In genomic region chr5:100519027-100519411, GRCm38 (mm10) we compare ENCODE assay signal across 8 mouse cellular contexts. TPM values are rescaled to one million over a fixed set of nuclear protein-coding genes. Genes with fewer than 3 reads are reported as not detected.
DNase-seq lines count a peak whose midpoint lies in the region; ATAC-seq and TF ChIP-seq lines count a peak whose summit lies in the region.

No protein-coding gene starts in this region.

- no peak for TF ChIP-seq EP300 in CH12.LX (IDR thresholded peaks at IDR 0.05; ENCODE audit: low read length)
- TF ChIP-seq EP300 in liver, embryonic 14.5 days (IDR thresholded peaks at IDR 0.05; ENCODE audit: low read depth), result no peak

- H3K4me3 ChIP-seq in heart, embryonic 11.5 days (ENCODE audit: low read depth, low read length), result peak overlapping the region; percentile 94
- H3K4me3 ChIP-seq in CH12.LX (replicated peaks in 1 of 3; ENCODE audit: low read depth in 2 of 3, low read length in 2 of 3, poor library complexity in 1 of 3), result peak overlapping the region; percentile 64 to 83 (median 81)
- H3K4me3 ChIP-seq in forebrain, embryonic 11.5 days (ENCODE audit: low read depth, low read length), result peak overlapping the region; percentile 84
- H3K4me3 ChIP-seq in liver, embryonic 14.5 days (ENCODE audit: insufficient read depth in 1 of 2, low read depth in 2 of 2, low read length in 2 of 2), result peak overlapping the region; percentile 72 to 91

- H3K27ac ChIP-seq in heart, embryonic 11.5 days (ENCODE audit: low read depth, low read length), result peak overlapping the region; percentile 73
- no peak overlapping the region for H3K27ac ChIP-seq in CH12.LX (ENCODE audit: insufficient read depth, low read depth)
- H3K27ac ChIP-seq in forebrain, embryonic 11.5 days (ENCODE audit: low read depth, low read length), result no peak overlapping the region
- no peak overlapping the region; the same call in 1 of the 2 replicates for H3K27ac ChIP-seq in liver, embryonic 14.5 days

- H3K79me2 ChIP-seq in CH12.LX (replicated peaks; ENCODE audit: control insufficient read depth, extremely low read depth, insufficient read depth, poor library complexity, severe bottlenecking), result peaks cover 52% of the 10 kb centered on the region

- TF ChIP-seq POLR2A in CH12.LX (IDR thresholded peaks at IDR 0.05; ENCODE audit: low read depth, low read length), result no peak

- H3K4me1 ChIP-seq in heart, embryonic 11.5 days (ENCODE audit: control insufficient read depth, insufficient read depth, low read length), result peaks cover 11% of the 10 kb centered on the region
- H3K4me1 ChIP-seq in CH12.LX (ENCODE audit: control insufficient read depth in 1 of 2, insufficient read depth in 2 of 2), result peaks cover 4 to 51% of the 10 kb centered on the region in 2 experiments; a peak in 2 of 4 replicates
- H3K4me1 ChIP-seq in forebrain, embryonic 11.5 days (replicated peaks; ENCODE audit: control insufficient read depth, insufficient read depth, low read length), result peaks cover 7% of the 10 kb centered on the region; the same call in 1 of the 2 replicates
- peaks cover 12% of the 10 kb centered on the region in 2 experiments for H3K4me1 ChIP-seq in liver, embryonic 14.5 days (replicated peaks; ENCODE audit: control insufficient read depth in 2 of 2, insufficient read depth in 2 of 2, low read length in 1 of 2)

- no peaks in the 10 kb centered on the region for H3K9me3 ChIP-seq in heart, embryonic 11.5 days (replicated peaks; ENCODE audit: control insufficient read depth, low read length)
- no peaks in the 10 kb centered on the region for H3K9me3 ChIP-seq in CH12.LX (replicated peaks; ENCODE audit: low read length)
- H3K9me3 ChIP-seq in forebrain, embryonic 11.5 days (ENCODE audit: control insufficient read depth, low read length), result no peaks in the 10 kb centered on the region
- H3K9me3 ChIP-seq in liver, embryonic 14.5 days (ENCODE audit: control insufficient read depth, low read length), result no peaks in the 10 kb centered on the region

- H3K36me3 ChIP-seq in heart, embryonic 11.5 days (ENCODE audit: control insufficient read depth, insufficient read depth, low read length), result no peaks in the 10 kb centered on the region
- peaks cover 0 to 15% of the 10 kb centered on the region in 2 experiments for H3K36me3 ChIP-seq in CH12.LX (replicated peaks in 1 of 2; ENCODE audit: control insufficient read depth in 1 of 2, insufficient read depth in 1 of 2, low read length in 1 of 2)
- no peaks in the 10 kb centered on the region for H3K36me3 ChIP-seq in forebrain, embryonic 11.5 days (ENCODE audit: control insufficient read depth, insufficient read depth, low read length)
- H3K36me3 ChIP-seq in liver, embryonic 14.5 days (replicated peaks; ENCODE audit: control insufficient read depth, insufficient read depth, low read depth), result peaks cover 3% of the 10 kb centered on the region; the same call in 1 of the 2 replicates

- in situ Hi-C loops in CH12.LX (cut with MboI; ENCODE audit: low pct_ligation_motif_present, low pct_unique_long_range_greater_than_20kb, low sequenced_read_pairs), result no loop called here

- ATAC-seq in heart, embryonic 11.5 days (replicated peaks; ENCODE audit: insufficient number of reproducible peaks, low FRiP score, low TSS enrichment), result 0 out of 2 replicates have a peak, but pooled peaks have one; percentile 11
- ATAC-seq in forebrain, embryonic 11.5 days (replicated peaks; ENCODE audit: low FRiP score), result no peak
- ATAC-seq in liver, embryonic 14.5 days (ENCODE audit: insufficient read depth), result no peak

- H3K9ac ChIP-seq in heart, embryonic 11.5 days (ENCODE audit: low read depth, low read length), result peak overlapping the region; percentile 96
- peak overlapping the region; percentile 60 for H3K9ac ChIP-seq in CH12.LX (ENCODE audit: insufficient read depth, low read depth)
- peak overlapping the region; percentile 91 for H3K9ac ChIP-seq in forebrain, embryonic 11.5 days (ENCODE audit: low read length)
- H3K9ac ChIP-seq in liver, embryonic 14.5 days (replicated peaks), result peak overlapping the region; percentile 85

- H3K4me2 ChIP-seq in heart, embryonic 11.5 days, result peak overlapping the region; percentile 92
- H3K4me2 ChIP-seq in CH12.LX (ENCODE audit: insufficient read depth, low read depth, poor library complexity, severe bottlenecking), result peak overlapping the region; percentile 94
- H3K4me2 ChIP-seq in forebrain, embryonic 11.5 days (ENCODE audit: low read depth, low read length, severe bottlenecking), result peak overlapping the region; percentile 80
- H3K4me2 ChIP-seq in liver, embryonic 14.5 days (ENCODE audit: low read depth), result peak overlapping the region; percentile 84

- 5% methylated on average over 5 of the region's 5 CpGs for WGBS in heart, embryonic 11.5 days (ENCODE audit: insufficient replicate concordance)
- WGBS in forebrain, embryonic 11.5 days, result 14% methylated on average over 5 of the region's 5 CpGs
- WGBS in liver, embryonic 14.5 days (ENCODE audit: insufficient replicate concordance), result 5% methylated on average over 5 of the region's 5 CpGs

- no peak for DNase-seq in heart, adult 9 months (ENCODE audit: low spot score in 2 of 2)
- DNase-seq in CH12.LX (ENCODE audit: extremely low read depth), result no peak
- DNase-seq in forebrain, embryonic 11.5 days (ENCODE audit: low spot score), result no peak
- DNase-seq in liver, embryonic 14.5 days (ENCODE audit: low read depth in 3 of 3, low spot score in 3 of 3), result no peak
- no peak for DNase-seq in urinary bladder, postnatal 4 days (ENCODE audit: low spot score in 2 of 2)
- DNase-seq in ovary, adult 18-20 months (ENCODE audit: low spot score), result no peak
- DNase-seq in adrenal gland, adult 8-10 months, result no peak

- H3K27me3 ChIP-seq in heart, embryonic 11.5 days (ENCODE audit: control insufficient read depth, insufficient read depth, low read length), result no peaks in the 10 kb centered on the region
- H3K27me3 ChIP-seq in CH12.LX (replicated peaks), result no peaks in the 10 kb centered on the region
- H3K27me3 ChIP-seq in forebrain, embryonic 11.5 days (ENCODE audit: control insufficient read depth, insufficient read depth, low read length), result no peaks in the 10 kb centered on the region
- no peaks in the 10 kb centered on the region for H3K27me3 ChIP-seq in liver, embryonic 14.5 days (ENCODE audit: control insufficient read depth, insufficient read depth, low read length)

- TF ChIP-seq RAD21 in CH12.LX (IDR thresholded peaks at IDR 0.05; ENCODE audit: low read depth, low read length), result no peak

- TF ChIP-seq CTCF in CH12.LX (conservative IDR thresholded peaks at IDR 0.05 in 1 of 2, IDR thresholded peaks at IDR 0.05 in 1 of 2; ENCODE audit: low read depth in 2 of 2, low read length in 2 of 2), result no peak
- TF ChIP-seq CTCF in liver, embryonic 14.5 days (IDR thresholded peaks at IDR 0.05; ENCODE audit: low read depth), result no peak

- dilution Hi-C loops in CH12.LX (cut with MboI; ENCODE audit: extremely low pct_ligation_motif_present, extremely low pct_unique_long_range_greater_than_20kb, low sequenced_read_pairs), result no loop called here

TF ChIP-seq in CH12.LX, 34 proteins besides CTCF, POLR2A, EP300 and RAD21:
- no peak for TF ChIP-seq POLR2AphosphoS2 (IDR thresholded peaks at IDR 0.05; ENCODE audit: low read depth, low read length)
- 0 out of 2 replicates have a peak, but pooled peaks have one; percentile 61 for TF ChIP-seq CHD1 (IDR thresholded peaks at IDR 0.05; ENCODE audit: low read depth, low read length)
- TF ChIP-seq ZKSCAN1 (IDR thresholded peaks at IDR 0.05; ENCODE audit: borderline replicate concordance, low read depth, low read length), result no peak
TF ChIP-seq in CH12.LX: peak in this region for 1.

RNA-seq across cellular contexts. Expression of gene Cops4, which starts 0.9 kb away (rescaled TPM):
- 165 and 180 TPM in 2 replicates for polyA plus RNA-seq in heart, embryonic 11.5 days (2014; fragmentation: Nextera tagmentation; extraction: Ambion mirVana)
- total RNA-seq in CH12.LX (2012; rRNA removed) (122 and 149 TPM in 2 replicates), CH12.LX (2014; rRNA removed) (264 and 298 TPM in 2 replicates)
- 133 and 134 TPM in 2 replicates for polyA plus RNA-seq in CH12.LX (2012; ENCODE audit: insufficient read length, low read depth)
- 227 and 231 TPM in 2 replicates for polyA plus RNA-seq in forebrain, embryonic 11.5 days (2014; fragmentation: Nextera tagmentation; extraction: Ambion mirVana)
- 18.4 and 28.2 TPM in 2 replicates for polyA plus RNA-seq in liver, embryonic 14.5 days (2012; rRNA removed)
- polyA plus RNA-seq in liver, embryonic 14.5 days (2014; fragmentation: Nextera tagmentation; extraction: Ambion mirVana), result 70.9 and 74.5 TPM in 2 replicates
- 10 to 100 TPM; 77.6 to 83.4 (median 80.5) TPM for total RNA-seq in adrenal gland, adult 8-10 months (2022)

RNA-seq across cellular contexts. Expression of gene Lin54, which starts 18.6 kb away (rescaled TPM):
- 13.0 and 14.1 TPM in 2 replicates for polyA plus RNA-seq in heart, embryonic 11.5 days (2014; fragmentation: Nextera tagmentation; extraction: Ambion mirVana)
- total RNA-seq in CH12.LX (2012; rRNA removed) (12.8 and 12.9 TPM in 2 replicates), CH12.LX (2014; rRNA removed) (14.1 and 15.2 TPM in 2 replicates)
- polyA plus RNA-seq in CH12.LX (2012; ENCODE audit: insufficient read length, low read depth), result 11.8 and 14.1 TPM in 2 replicates
- polyA plus RNA-seq in forebrain, embryonic 11.5 days (2014; fragmentation: Nextera tagmentation; extraction: Ambion mirVana), result 18.5 and 22.0 TPM in 2 replicates
- polyA plus RNA-seq in liver, embryonic 14.5 days (2012; rRNA removed), result 5.7 and 8.5 TPM in 2 replicates
- polyA plus RNA-seq in liver, embryonic 14.5 days (2014; fragmentation: Nextera tagmentation; extraction: Ambion mirVana), result 11.0 and 12.0 TPM in 2 replicates
- 10 to 100 TPM in 3 of 4 experiments, 1 to 10 TPM in 1; 9.6 to 14.9 (median 10.3) TPM for total RNA-seq in adrenal gland, adult 8-10 months (2022)

RNA-seq across cellular contexts. Expression of gene Plac8, which starts 53.0 kb away (rescaled TPM):
- 7.1 and 8.2 TPM in 2 replicates for polyA plus RNA-seq in heart, embryonic 11.5 days (2014; fragmentation: Nextera tagmentation; extraction: Ambion mirVana)
- total RNA-seq in CH12.LX (2012; rRNA removed), result 64.3 and 99.9 TPM in 2 replicates
- 235 and 258 TPM in 2 replicates for total RNA-seq in CH12.LX (2014; rRNA removed)
- polyA plus RNA-seq in CH12.LX (2012; ENCODE audit: insufficient read length, low read depth), result 151 and 161 TPM in 2 replicates
- 1.3 and 1.4 TPM in 2 replicates for polyA plus RNA-seq in forebrain, embryonic 11.5 days (2014; fragmentation: Nextera tagmentation; extraction: Ambion mirVana)
- polyA plus RNA-seq in liver, embryonic 14.5 days (2012; rRNA removed), result 64.3 and 87.8 TPM in 2 replicates
- polyA plus RNA-seq in liver, embryonic 14.5 days (2014; fragmentation: Nextera tagmentation; extraction: Ambion mirVana), result 67.3 and 91.1 TPM in 2 replicates
- 10 to 100 TPM in 2 of 4 experiments, 1 to 10 TPM in 2; 7.7 to 12.0 (median 10.2) TPM for total RNA-seq in adrenal gland, adult 8-10 months (2022)
